ENCODE assay signal across 27 mouse cellular contexts in the genomic region with DNA sequence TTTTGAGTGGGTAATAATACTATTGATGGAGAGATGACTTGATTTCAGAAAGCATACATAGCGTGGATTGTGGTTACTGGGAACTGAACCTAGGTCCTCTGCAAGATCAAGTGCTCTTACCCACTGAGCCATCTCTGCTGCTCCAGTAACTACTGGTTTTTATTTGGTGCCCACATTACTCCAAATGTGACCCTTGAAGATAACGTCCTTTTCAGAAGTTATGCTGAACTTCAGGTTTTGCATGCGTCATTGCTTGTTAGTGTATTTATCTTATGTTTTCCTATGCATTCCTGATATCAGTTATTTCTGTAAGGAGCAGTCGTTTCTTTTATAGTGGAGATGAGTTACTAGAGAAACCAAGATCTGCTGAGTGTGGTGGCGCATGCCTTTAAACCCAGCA.
"Had no signal": no experiment of that assay in that cellular context is flagged by ENCODE, and none has a peak within 500 bp of the region (broad histone marks: within the 10 kb centered on the region; RNA-seq: fewer than 3 reads in every experiment).

No protein-coding gene starts in this region.

- DNase-seq: gastrocnemius, postnatal 14 days; gastrocnemius, postnatal 36 days; heart, adult 11 months; heart, adult 2 months; heart, postnatal 14 days; heart, postnatal 36 days; kidney, adult 18-20 months; kidney, adult 8-10 months; kidney, postnatal 14 days; kidney, postnatal 36 days; layer of hippocampus, adult 9-11 months; layer of hippocampus, postnatal 36 days; left cerebral cortex, postnatal 4 days; liver, embryonic 13.5 days had no signal

- H3K9me3 ChIP-seq: heart, embryonic 13.5 days; heart, embryonic 15.5 days; hindbrain, embryonic 13.5 days; hindbrain, embryonic 15.5 days; intestine, embryonic 15.5 days; kidney, embryonic 15.5 days; limb, embryonic 13.5 days; limb, embryonic 15.5 days; liver, embryonic 13.5 days had no signal

- H3K4me1 ChIP-seq: hindbrain, embryonic 15.5 days; intestine, embryonic 15.5 days; limb, embryonic 13.5 days; limb, embryonic 15.5 days had no signal

- H3K4me3 ChIP-seq: heart, adult 2 months; heart, embryonic 13.5 days; heart, embryonic 15.5 days; hindbrain, embryonic 13.5 days; hindbrain, embryonic 15.5 days; intestine, embryonic 15.5 days; kidney, embryonic 15.5 days; limb, embryonic 13.5 days; limb, embryonic 15.5 days; liver, embryonic 13.5 days had no signal

- H3K27ac ChIP-seq: heart, adult 2 months; heart, embryonic 13.5 days; heart, embryonic 15.5 days; hindbrain, embryonic 13.5 days; hindbrain, embryonic 15.5 days; intestine, embryonic 15.5 days; kidney, embryonic 15.5 days; kidney, postnatal 0 days; limb, embryonic 13.5 days; limb, embryonic 15.5 days had no signal

- H3K4me2 ChIP-seq: heart, embryonic 11.5 days; heart, embryonic 13.5 days; heart, embryonic 15.5 days; hindbrain, embryonic 13.5 days; hindbrain, embryonic 15.5 days; intestine, embryonic 15.5 days; kidney, embryonic 15.5 days; limb, embryonic 13.5 days; limb, embryonic 15.5 days; liver, embryonic 11.5 days; liver, embryonic 13.5 days had no signal

- H3K36me3 ChIP-seq: heart, embryonic 15.5 days; hindbrain, embryonic 13.5 days; hindbrain, embryonic 15.5 days; intestine, embryonic 15.5 days had no signal

- H3K27me3 ChIP-seq: heart, embryonic 13.5 days; heart, embryonic 15.5 days; hindbrain, embryonic 13.5 days; hindbrain, embryonic 15.5 days; intestine, embryonic 15.5 days; kidney, embryonic 15.5 days; limb, embryonic 13.5 days; limb, embryonic 15.5 days; liver, embryonic 13.5 days had no signal

- ATAC-seq: inflammation-experienced regulatory T-cells, adult 6 months; intestine, embryonic 15.5 days; intestine, postnatal 0 days had no signal

- H3K9ac ChIP-seq: heart, embryonic 13.5 days; heart, embryonic 15.5 days; hindbrain, embryonic 13.5 days; hindbrain, embryonic 15.5 days; intestine, embryonic 15.5 days; kidney, embryonic 15.5 days; limb, embryonic 13.5 days; limb, embryonic 15.5 days; liver, embryonic 13.5 days had no signal
